Mouse (Mus musculus): ENCODE data around the gene Zbtb20. TPM values are rescaled to one million over a fixed set of nuclear protein-coding genes. Genes with fewer than 3 reads are reported as not detected.
A peak's percentile ranks its signal among the peaks of the same experiment; 100 is the strongest.

Gene Zbtb20
- polyA plus RNA-seq, 1 experiment from 2014 or later = 21.8 TPM

DNA sequence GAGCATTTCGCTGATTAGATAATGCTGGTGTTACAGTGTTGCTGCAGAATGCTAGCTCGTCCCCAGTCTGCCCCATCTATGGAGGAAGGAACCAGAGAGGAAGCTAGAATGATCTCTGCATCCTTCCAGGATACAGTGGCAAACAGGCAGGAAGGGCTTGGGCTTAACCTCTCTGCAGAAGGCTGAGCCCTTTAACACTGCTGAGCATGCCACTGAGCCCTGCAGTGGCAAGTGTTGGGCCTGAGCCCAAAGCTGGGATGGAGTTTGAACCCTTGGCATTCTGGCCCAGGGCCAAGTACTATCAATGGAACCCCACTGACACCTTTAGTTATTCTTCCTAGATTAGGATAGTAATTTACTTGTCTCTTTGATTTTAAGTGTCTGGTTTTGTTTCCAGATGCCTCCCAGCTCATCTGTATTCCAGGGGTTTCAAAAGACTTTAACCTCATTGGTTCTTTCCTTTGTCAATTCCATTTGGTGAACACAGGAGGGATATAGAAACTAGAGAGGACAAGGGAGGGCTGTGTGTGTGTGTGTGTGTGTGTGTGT lies 532.0 kb downstream of the Zbtb20 start:
- H3K4me2 ChIP-seq (ENCODE audit: low read depth, low read length) = no peak overlapping the region
- 0 out of 2 replicates have a peak, but pooled peaks cover 5% of the 10 kb centered on the region for H3K4me1 ChIP-seq (replicated peaks; ENCODE audit: control insufficient read depth, insufficient read depth, low read length)
- H3K9me3 ChIP-seq (ENCODE audit: control insufficient read depth, low read length) = no peaks in the 10 kb centered on the region
- no peaks in the 10 kb centered on the region for H3K36me3 ChIP-seq (ENCODE audit: control insufficient read depth, insufficient read depth, low read length)
- WGBS = 49% methylated on average over 2 of the region's 2 CpGs
- H3K9ac ChIP-seq (ENCODE audit: low read length) = no peak overlapping the region
- no peak for ATAC-seq (ENCODE audit: low read depth)
- H3K4me3 ChIP-seq (ENCODE audit: low read length) = no peak overlapping the region
- no peaks in the 10 kb centered on the region for H3K27me3 ChIP-seq (ENCODE audit: control insufficient read depth, insufficient read depth, low read depth, low read length)
- no peak overlapping the region for H3K27ac ChIP-seq (ENCODE audit: low read length)

GRCm38 (mm10) chr16:43408622-43409021 lies 532.9 kb downstream of the Zbtb20 start:
- Histone ChIP-seq H3K27me3 (ENCODE audit: control insufficient read depth, insufficient read depth, low read depth, low read length) (no peaks in the 10 kb centered on the region), H3K27ac (ENCODE audit: low read length) (no peak overlapping the region), H3K4me3 (ENCODE audit: low read length) (no peak overlapping the region), H3K9me3 (ENCODE audit: control insufficient read depth, low read length) (no peaks in the 10 kb centered on the region), H3K4me1 (replicated peaks; ENCODE audit: control insufficient read depth, insufficient read depth, low read length) (0 out of 2 replicates have a peak, but pooled peaks cover 5% of the 10 kb centered on the region), H3K9ac (ENCODE audit: low read length) (no peak overlapping the region), H3K36me3 (ENCODE audit: control insufficient read depth, insufficient read depth, low read length) (no peaks in the 10 kb centered on the region), H3K4me2 (ENCODE audit: low read depth, low read length) (no peak overlapping the region)
- ATAC-seq (ENCODE audit: low read depth) = no peak
- 83% methylated on average over 5 of the region's 5 CpGs for WGBS

DNA sequence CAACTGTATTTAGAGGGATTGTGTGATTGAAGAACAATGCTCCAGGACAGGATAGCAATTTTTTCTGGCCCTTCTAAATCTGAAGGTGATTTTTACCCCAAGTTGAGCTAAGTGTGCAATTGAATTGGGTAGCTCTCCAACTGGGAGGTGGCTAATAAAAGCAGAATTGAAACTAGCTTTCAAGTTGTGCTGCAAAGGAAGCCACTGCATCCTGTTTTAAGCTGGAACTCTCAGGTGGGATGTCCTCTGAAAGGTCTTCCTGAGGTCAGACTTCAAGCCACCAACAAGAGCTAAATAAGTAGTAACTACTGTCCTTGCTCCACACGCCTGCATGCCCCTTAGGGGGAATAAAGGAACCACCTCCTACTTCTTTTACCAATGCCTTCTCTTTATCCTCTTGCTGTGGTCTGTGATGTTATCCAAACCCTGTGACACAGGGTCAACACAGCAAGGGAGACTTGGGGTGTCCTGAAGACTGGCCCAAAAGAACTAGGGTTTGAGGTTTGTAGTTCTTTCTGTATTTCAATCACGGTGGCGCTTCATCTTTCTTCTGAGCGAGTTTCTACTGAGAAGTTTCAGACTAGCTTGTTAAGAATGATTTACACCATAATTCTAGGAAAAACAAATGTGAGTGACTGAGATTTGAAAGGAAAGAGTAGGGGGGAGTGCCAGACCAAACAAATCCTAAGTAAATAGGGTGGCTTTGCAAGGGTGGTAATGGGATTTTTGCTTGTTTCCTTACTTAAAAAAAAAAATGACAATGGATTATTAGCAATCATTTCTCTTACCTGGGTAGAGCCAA lies 533.6 kb downstream of the Zbtb20 start:
- no peak overlapping the region for H3K4me2 ChIP-seq (ENCODE audit: low read depth, low read length)
- no peak overlapping the region for H3K4me3 ChIP-seq (ENCODE audit: low read length)
- no peak overlapping the region for H3K27ac ChIP-seq (ENCODE audit: low read length)
- no peaks in the 10 kb centered on the region for H3K9me3 ChIP-seq (ENCODE audit: control insufficient read depth, low read length)
- no peak for ATAC-seq (ENCODE audit: low read depth)
- 62% methylated on average over 4 of the region's 4 CpGs for WGBS
- H3K27me3 ChIP-seq (ENCODE audit: control insufficient read depth, insufficient read depth, low read depth, low read length) = no peaks in the 10 kb centered on the region
- H3K9ac ChIP-seq (ENCODE audit: low read length) = no peak overlapping the region
- H3K4me1 ChIP-seq (replicated peaks; ENCODE audit: control insufficient read depth, insufficient read depth, low read length) = 0 out of 2 replicates have a peak, but pooled peaks cover 5% of the 10 kb centered on the region
- H3K36me3 ChIP-seq (ENCODE audit: control insufficient read depth, insufficient read depth, low read length) = no peaks in the 10 kb centered on the region

GRCm38 (mm10) chr16:43409910-43410612 lies 534.4 kb downstream of the Zbtb20 start:
- no peak overlapping the region for H3K27ac ChIP-seq (ENCODE audit: low read length)
- H3K4me3 ChIP-seq (ENCODE audit: low read length) = no peak overlapping the region
- no peaks in the 10 kb centered on the region for H3K9me3 ChIP-seq (ENCODE audit: control insufficient read depth, low read length)
- ATAC-seq (ENCODE audit: low read depth) = no peak; the same call in 1 of the 2 replicates
- H3K9ac ChIP-seq (ENCODE audit: low read length) = no peak overlapping the region
- H3K4me2 ChIP-seq (ENCODE audit: low read depth, low read length) = no peak overlapping the region
- H3K4me1 ChIP-seq (replicated peaks; ENCODE audit: control insufficient read depth, insufficient read depth, low read length) = 0 out of 2 replicates have a peak, but pooled peaks cover 5% of the 10 kb centered on the region
- H3K27me3 ChIP-seq (ENCODE audit: control insufficient read depth, insufficient read depth, low read depth, low read length) = no peaks in the 10 kb centered on the region
- no peaks in the 10 kb centered on the region for H3K36me3 ChIP-seq (ENCODE audit: control insufficient read depth, insufficient read depth, low read length)
- 64% methylated on average over 12 of the region's 12 CpGs for WGBS

- no peak overlapping the region for H3K4me2 ChIP-seq (ENCODE audit: low read depth, low read length)
- no peak for ATAC-seq (ENCODE audit: low read depth)
- WGBS = 78% methylated on average over 7 of the region's 7 CpGs
- no peak overlapping the region for H3K9ac ChIP-seq (ENCODE audit: low read length)
- no peaks in the 10 kb centered on the region for H3K9me3 ChIP-seq (ENCODE audit: control insufficient read depth, low read length)
- no peaks in the 10 kb centered on the region for H3K27me3 ChIP-seq (ENCODE audit: control insufficient read depth, insufficient read depth, low read depth, low read length)
- H3K27ac ChIP-seq (ENCODE audit: low read length) = no peak overlapping the region
- no peaks in the 10 kb centered on the region for H3K36me3 ChIP-seq (ENCODE audit: control insufficient read depth, insufficient read depth, low read length)
- H3K4me1 ChIP-seq (replicated peaks; ENCODE audit: control insufficient read depth, insufficient read depth, low read length) = 0 out of 2 replicates have a peak, but pooled peaks cover 5% of the 10 kb centered on the region
- no peak overlapping the region for H3K4me3 ChIP-seq (ENCODE audit: low read length)
These were observed 534.9 kb downstream of the Zbtb20 start for GRCm38 (mm10) chr16:43410613-43410974.

DNA sequence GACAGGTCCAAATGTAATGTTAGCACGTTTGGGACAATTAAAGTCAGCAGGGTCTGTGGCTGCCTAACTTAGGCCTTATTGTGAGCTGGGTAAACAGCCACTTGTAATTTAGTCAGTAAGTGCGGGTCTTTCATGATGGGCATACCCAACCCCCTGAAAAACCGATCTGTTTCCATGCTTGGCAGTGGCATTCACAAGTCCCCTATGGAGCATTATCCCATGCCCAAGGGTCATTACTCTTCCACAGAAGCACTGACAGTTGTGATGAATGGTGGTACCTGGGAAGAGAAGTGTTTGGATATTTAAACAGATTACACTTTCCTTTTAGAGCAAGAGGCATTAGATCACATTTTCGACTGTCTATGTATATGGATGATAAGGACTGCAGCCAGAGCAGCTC lies 540.2 kb downstream of the Zbtb20 start:
- 45% methylated on average over 4 of the region's 4 CpGs for WGBS
- H3K9ac ChIP-seq (ENCODE audit: low read length) = no peak overlapping the region

GRCm38 (mm10) chr16:43419923-43420322 lies 544.2 kb downstream of the Zbtb20 start:
- no peak overlapping the region for H3K27ac ChIP-seq (ENCODE audit: low read length)
- no peaks in the 10 kb centered on the region for H3K4me1 ChIP-seq (replicated peaks; ENCODE audit: control insufficient read depth, insufficient read depth, low read length)
- H3K9me3 ChIP-seq (ENCODE audit: control insufficient read depth, low read length) = no peaks in the 10 kb centered on the region
- H3K36me3 ChIP-seq (ENCODE audit: control insufficient read depth, insufficient read depth, low read length) = no peaks in the 10 kb centered on the region
- 28% methylated on average over 2 of the region's 2 CpGs for WGBS
- H3K4me3 ChIP-seq (ENCODE audit: low read length) = no peak overlapping the region
- no peaks in the 10 kb centered on the region for H3K27me3 ChIP-seq (ENCODE audit: control insufficient read depth, insufficient read depth, low read depth, low read length)
- no peak overlapping the region for H3K4me2 ChIP-seq (ENCODE audit: low read depth, low read length)
- no peak overlapping the region for H3K9ac ChIP-seq (ENCODE audit: low read length)
- peak; percentile 52; the same call in 1 of the 2 replicates for ATAC-seq (ENCODE audit: low read depth)

More for the DNA sequence above, 540.2 kb downstream of the Zbtb20 start:
- H3K27ac ChIP-seq (ENCODE audit: low read length) = no peak overlapping the region
- H3K4me2 ChIP-seq (ENCODE audit: low read depth, low read length) = no peak overlapping the region
- H3K27me3 ChIP-seq (ENCODE audit: control insufficient read depth, insufficient read depth, low read depth, low read length) = no peaks in the 10 kb centered on the region
- no peak for ATAC-seq (ENCODE audit: low read depth)
- H3K4me3 ChIP-seq (ENCODE audit: low read length) = no peak overlapping the region
- H3K36me3 ChIP-seq (ENCODE audit: control insufficient read depth, insufficient read depth, low read length) = no peaks in the 10 kb centered on the region
- no peaks in the 10 kb centered on the region for H3K9me3 ChIP-seq (ENCODE audit: control insufficient read depth, low read length)
- H3K4me1 ChIP-seq (replicated peaks; ENCODE audit: control insufficient read depth, insufficient read depth, low read length) = no peaks in the 10 kb centered on the region

DNA sequence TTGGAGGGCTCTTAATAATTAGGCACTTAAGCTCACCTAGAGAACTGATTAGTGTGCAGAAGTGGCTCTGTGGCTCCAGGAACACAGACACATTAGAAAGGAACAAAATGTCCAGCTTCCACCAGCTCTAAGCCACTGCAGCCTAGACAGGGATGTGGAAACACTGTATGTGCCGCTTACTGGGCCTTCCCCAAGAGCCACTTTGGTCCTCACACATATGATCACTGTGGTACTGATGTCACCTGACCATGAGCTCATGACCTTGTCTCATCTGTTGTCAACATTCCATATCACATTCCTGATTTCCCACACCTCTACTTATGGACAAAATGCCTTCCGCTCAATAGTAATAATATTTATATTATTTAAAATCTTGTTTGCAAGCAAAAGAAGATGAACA lies 553.3 kb downstream of the Zbtb20 start:
- Histone ChIP-seq H3K9ac (ENCODE audit: low read length) (no peak overlapping the region), H3K27ac (ENCODE audit: low read length) (no peak overlapping the region), H3K4me2 (ENCODE audit: low read depth, low read length) (no peak overlapping the region), H3K4me3 (ENCODE audit: low read length) (no peak overlapping the region), H3K9me3 (ENCODE audit: control insufficient read depth, low read length) (no peaks in the 10 kb centered on the region), H3K4me1 (replicated peaks; ENCODE audit: control insufficient read depth, insufficient read depth, low read length) (no peaks in the 10 kb centered on the region), H3K36me3 (ENCODE audit: control insufficient read depth, insufficient read depth, low read length) (no peaks in the 10 kb centered on the region), H3K27me3 (ENCODE audit: control insufficient read depth, insufficient read depth, low read depth, low read length) (no peaks in the 10 kb centered on the region)
- no peak for ATAC-seq (ENCODE audit: low read depth)
- WGBS = 74% methylated on average over 2 of the region's 2 CpGs

DNA sequence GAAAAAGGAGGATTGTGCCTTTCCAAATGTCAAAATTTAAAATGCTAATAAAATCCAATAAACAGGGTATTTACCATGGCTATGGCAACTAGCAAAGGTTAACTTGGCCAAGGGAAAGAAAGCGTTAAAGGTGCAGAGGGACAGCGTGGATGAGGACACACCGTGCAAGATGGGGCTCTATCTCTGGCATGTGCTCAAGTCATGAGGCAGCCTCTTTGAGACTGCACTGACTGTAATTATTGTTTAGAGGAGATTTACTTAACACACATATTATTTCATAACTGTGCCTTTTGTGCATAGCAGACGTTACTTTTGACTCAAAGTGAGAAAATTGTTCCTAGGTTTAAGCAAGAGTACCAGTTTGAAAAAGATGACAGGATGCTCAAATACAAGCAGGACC lies 554.3 kb downstream of the Zbtb20 start:
- no peak overlapping the region for H3K27ac ChIP-seq (ENCODE audit: low read length)
- H3K9ac ChIP-seq (ENCODE audit: low read length) = no peak overlapping the region
- H3K27me3 ChIP-seq (ENCODE audit: control insufficient read depth, insufficient read depth, low read depth, low read length) = no peaks in the 10 kb centered on the region
- H3K4me2 ChIP-seq (ENCODE audit: low read depth, low read length) = no peak overlapping the region
- no peak for ATAC-seq (ENCODE audit: low read depth)
- H3K4me3 ChIP-seq (ENCODE audit: low read length) = no peak overlapping the region
- H3K4me1 ChIP-seq (replicated peaks; ENCODE audit: control insufficient read depth, insufficient read depth, low read length) = no peaks in the 10 kb centered on the region
- WGBS = 60% methylated on average over 4 of the region's 4 CpGs
- no peaks in the 10 kb centered on the region for H3K36me3 ChIP-seq (ENCODE audit: control insufficient read depth, insufficient read depth, low read length)
- no peaks in the 10 kb centered on the region for H3K9me3 ChIP-seq (ENCODE audit: control insufficient read depth, low read length)

Data from lung, embryonic 16.5 days (tissue).